Mouse (Mus musculus) C2C12 (cell line): ENCODE measurements around the gene Rpl11. TPM values are rescaled to one million over a fixed set of nuclear protein-coding genes. Genes with fewer than 3 reads are reported as not detected.
"Not testable (repeated sequence)": the region's sequence is repeated elsewhere in the genome, so short reads cannot be mapped to it uniquely, and the experiment has no call there.

Source experiments
- H3K27me3 ChIP-seq: one replicate; pipeline ENCODE4 v1.6.1; 2011; ENCODE audit not compliant: control insufficient read depth, insufficient read depth, insufficient read length
- H3K36me3 ChIP-seq: one replicate; pipeline ENCODE4 v1.6.1; 2011; ENCODE audit not compliant: control insufficient read depth, insufficient read depth
- H3K4me3 ChIP-seq: one replicate; pipeline ENCODE4 v1.5.1; 2011; ENCODE audit warnings: mild to moderate bottlenecking, control low read depth; ENCODE audit not compliant: poor library complexity, insufficient read depth, severe bottlenecking
- H3K79me2 ChIP-seq: one replicate; pipeline ENCODE4 v1.6.1; 2011; ENCODE audit not compliant: control insufficient read depth, insufficient read depth
- H3K79me3 ChIP-seq: one replicate; pipeline ENCODE4 v1.6.1; 2011; ENCODE audit warnings: low read depth, control low read depth
- H3ac ChIP-seq: one replicate; pipeline ENCODE3; 2011; ENCODE audit warnings: low read depth; ENCODE audit not compliant: control insufficient read depth, insufficient read length
- CEBPB ChIP-seq: IDR thresholded peaks from one replicate; pipeline ENCODE4 v1.6.1; 2011; ENCODE audit warnings: low read depth, mild to moderate bottlenecking, control low read depth, moderate library complexity
- CTCF ChIP-seq: IDR thresholded peaks from one replicate; pipeline ENCODE4 v1.5.1; 2011; ENCODE audit not compliant: control insufficient read depth, insufficient read depth, insufficient read length
- FOSL1 ChIP-seq: IDR thresholded peaks from one replicate; pipeline ENCODE4 v1.8.0; 2011; ENCODE audit warnings: mild to moderate bottlenecking, low read length; ENCODE audit not compliant: poor library complexity, insufficient read depth, severe bottlenecking
- MAX ChIP-seq: IDR thresholded peaks from one replicate; pipeline ENCODE4 v1.6.1; 2011; ENCODE audit warnings: mild to moderate bottlenecking, control low read depth
- MYOD1 ChIP-seq: IDR thresholded peaks from one replicate; pipeline ENCODE4 v1.6.1; 2011; ENCODE audit warnings: low read depth; ENCODE audit not compliant: control insufficient read depth, insufficient read length
- MYOG ChIP-seq: IDR thresholded peaks from one replicate; pipeline ENCODE4 v1.6.1; 2011; ENCODE audit not compliant: control insufficient read depth, insufficient read length; ENCODE audit errors: extremely low read depth
- USF1 ChIP-seq: IDR thresholded peaks from one replicate; pipeline ENCODE4 v1.6.1; 2011; ENCODE audit warnings: low read depth, mild to moderate bottlenecking, control low read depth, moderate library complexity
- polyA plus RNA-seq: library from polyadenylated mRNA; unstranded; fragments of >200 nt; fragmentation: generic; extraction: Trizol; gene quantifications from one replicate; pipeline ENCODE4 v1.2.1, GENCODE M21; 2012; ENCODE audit warnings: missing spikeins

The Rpl11 gene
- polyA plus RNA-seq, 1 experiment = 2,415 TPM

DNA sequence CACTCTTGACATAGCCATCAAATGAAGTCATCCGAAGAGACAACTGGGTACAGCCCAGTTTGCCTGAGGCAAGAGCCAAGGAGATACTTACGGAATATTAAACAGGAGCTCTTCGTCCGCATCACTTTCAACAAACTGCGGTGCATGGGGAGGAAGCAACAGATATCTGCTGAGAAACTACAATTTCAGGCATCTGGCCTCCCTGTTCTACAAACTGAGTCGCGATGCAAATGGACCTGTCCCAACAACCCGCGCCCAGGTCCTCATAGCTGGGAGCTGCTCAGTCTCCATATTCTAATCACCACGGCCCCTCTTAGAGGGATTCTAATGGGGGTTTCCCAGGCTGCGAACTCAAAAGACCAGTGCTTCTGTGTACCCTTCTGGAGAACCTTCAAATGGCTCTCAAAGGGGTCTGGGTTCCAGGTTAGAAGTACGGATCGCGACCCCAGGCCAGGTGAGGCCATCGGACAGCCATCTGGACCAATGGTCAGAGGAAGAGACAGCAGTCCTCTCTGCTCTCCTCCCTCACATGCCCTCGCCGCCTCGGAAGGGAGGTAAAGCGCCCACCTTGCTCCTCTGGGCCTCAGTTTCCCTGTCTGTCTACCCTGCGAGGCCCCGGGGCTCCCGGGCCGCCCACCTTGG lies 66.8 kb downstream of the Rpl11 start:
- Histone ChIP-seq H3K4me3 (peak overlapping the region; percentile 76), H3ac (peak overlapping the region; percentile 94), H3K36me3 (peaks cover 21% of the 10 kb centered on the region), H3K79me2 (peaks cover 20% of the 10 kb centered on the region), H3K79me3 (peaks cover 13% of the 10 kb centered on the region), H3K27me3 (no peaks in the 10 kb centered on the region)
- TF ChIP-seq CTCF (no peak), MAX (no peak), CEBPB (no peak), MYOG (no peak), FOSL1 (no peak), MYOD1 (no peak), USF1 (no peak)

DNA sequence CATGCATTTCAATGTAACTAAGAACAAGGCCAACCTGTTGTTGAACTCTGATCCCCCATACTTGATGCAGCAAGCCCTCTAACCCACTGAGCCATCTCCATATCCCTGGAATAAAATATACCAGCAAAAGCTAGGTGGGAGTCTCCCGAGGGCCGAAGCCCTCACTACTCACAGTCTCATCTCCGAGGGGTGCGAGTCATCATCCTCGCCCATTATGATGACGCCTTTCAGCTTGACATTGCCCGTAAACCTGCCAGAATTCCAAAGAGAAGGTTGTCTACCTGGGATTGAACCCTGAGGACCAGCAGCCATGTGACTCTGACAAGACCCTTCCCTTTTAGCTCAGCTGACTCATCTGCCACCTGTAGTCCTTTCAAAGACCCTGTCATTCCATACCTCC lies 67.5 kb downstream of the Rpl11 start:
- peaks cover 21% of the 10 kb centered on the region for H3K36me3 ChIP-seq
- H3K27me3 ChIP-seq = no peaks in the 10 kb centered on the region
- H3ac ChIP-seq = no peak overlapping the region
- H3K79me3 ChIP-seq = peaks cover 13% of the 10 kb centered on the region
- TF ChIP-seq MAX (no peak), CTCF (no peak), FOSL1 (no peak), CEBPB (no peak), MYOG (no peak), USF1 (no peak), MYOD1 (no peak)
- peak overlapping the region; percentile 76 for H3K4me3 ChIP-seq
- peaks cover 20% of the 10 kb centered on the region for H3K79me2 ChIP-seq

DNA sequence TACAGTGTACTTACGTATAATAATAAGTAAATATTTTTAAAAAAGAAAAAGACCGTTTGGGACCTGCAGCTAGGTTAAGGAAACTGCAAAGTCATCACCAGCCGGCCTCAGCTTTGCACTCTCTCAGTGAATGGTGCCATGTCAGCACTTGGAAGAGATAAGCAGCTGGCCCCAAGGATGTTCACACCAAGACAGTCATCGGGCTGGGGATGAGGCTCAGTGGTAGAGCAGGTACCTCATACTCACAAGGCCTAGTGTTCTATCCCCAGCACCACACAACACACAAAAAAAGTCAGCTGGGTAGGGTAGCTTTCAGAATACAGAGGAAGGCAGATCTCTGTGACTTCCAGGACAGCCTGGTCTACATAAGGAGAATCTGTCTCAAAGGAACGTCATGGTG lies 68.0 kb downstream of the Rpl11 start:
- H3K79me2 ChIP-seq = peaks cover 20% of the 10 kb centered on the region
- TF ChIP-seq FOSL1 (no peak), MYOG (no peak), USF1 (no peak), CTCF (no peak), CEBPB (no peak), MYOD1 (no peak), MAX (no peak)
- H3K79me3 ChIP-seq = peaks cover 13% of the 10 kb centered on the region
- no peak overlapping the region for H3ac ChIP-seq
- H3K27me3 ChIP-seq = no peaks in the 10 kb centered on the region
- H3K4me3 ChIP-seq = no peak overlapping the region
- peaks cover 21% of the 10 kb centered on the region for H3K36me3 ChIP-seq

DNA sequence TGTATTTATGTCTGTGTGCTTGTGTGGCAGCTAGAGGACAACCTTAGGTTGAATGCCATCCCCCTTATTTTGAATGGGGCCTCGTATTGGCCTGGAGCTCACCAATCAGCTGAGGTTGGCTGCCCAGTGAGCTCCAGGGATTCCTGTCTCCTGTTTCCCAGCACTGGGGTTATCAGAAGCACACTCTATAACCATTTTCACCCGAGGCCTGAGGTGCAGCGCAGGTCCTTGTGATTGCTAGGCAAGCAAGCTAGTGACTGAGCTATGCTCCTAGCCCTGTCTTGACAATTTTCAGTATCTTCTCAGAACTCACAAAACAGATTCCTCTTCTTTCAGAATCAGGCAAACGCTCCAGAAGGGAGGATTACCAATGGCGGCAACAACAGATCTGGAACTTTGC lies 68.7 kb downstream of the Rpl11 start:
- H3K36me3 ChIP-seq = peaks cover 21% of the 10 kb centered on the region
- peaks cover 13% of the 10 kb centered on the region for H3K79me3 ChIP-seq
- no peak overlapping the region for H3K4me3 ChIP-seq
- TF ChIP-seq FOSL1 (no peak), MAX (no peak), MYOD1 (no peak), CEBPB (no peak), USF1 (no peak), CTCF (no peak), MYOG (no peak)
- H3ac ChIP-seq = no peak overlapping the region
- H3K79me2 ChIP-seq = peaks cover 20% of the 10 kb centered on the region
- no peaks in the 10 kb centered on the region for H3K27me3 ChIP-seq

DNA sequence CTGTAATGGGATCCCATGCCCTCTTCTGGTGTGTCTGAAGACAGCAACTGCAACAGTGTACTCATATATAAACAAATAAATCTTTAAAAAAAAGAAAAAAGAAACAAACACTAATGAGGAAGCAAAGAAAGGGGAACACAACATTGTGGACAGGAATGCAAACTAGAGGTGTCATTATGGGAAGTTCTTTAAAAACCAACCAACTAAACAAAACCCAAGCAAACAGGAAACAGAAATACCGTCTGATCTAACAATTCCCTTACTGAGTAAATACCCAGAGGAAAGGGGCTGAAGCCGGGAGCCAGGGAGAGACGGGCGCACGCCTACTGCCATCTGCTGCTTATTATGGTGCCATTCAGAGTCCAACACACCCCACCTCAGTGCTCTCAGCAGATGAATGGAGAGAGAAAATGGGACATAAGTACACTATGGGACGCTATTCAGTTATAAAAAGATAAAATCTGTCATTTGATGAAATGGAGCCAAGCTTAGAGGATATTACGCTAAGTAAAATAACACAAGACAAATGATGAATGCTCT lies 71.6 kb downstream of the Rpl11 start:
- Histone ChIP-seq H3K4me3 (no peak overlapping the region), H3K36me3 (peaks cover 33% of the 10 kb centered on the region), H3K27me3 (no peaks in the 10 kb centered on the region), H3K79me3 (peaks cover 11% of the 10 kb centered on the region), H3ac (no peak overlapping the region), H3K79me2 (peaks cover 16% of the 10 kb centered on the region)
- TF ChIP-seq MAX (no peak), FOSL1 (no peak), CEBPB (no peak)

DNA sequence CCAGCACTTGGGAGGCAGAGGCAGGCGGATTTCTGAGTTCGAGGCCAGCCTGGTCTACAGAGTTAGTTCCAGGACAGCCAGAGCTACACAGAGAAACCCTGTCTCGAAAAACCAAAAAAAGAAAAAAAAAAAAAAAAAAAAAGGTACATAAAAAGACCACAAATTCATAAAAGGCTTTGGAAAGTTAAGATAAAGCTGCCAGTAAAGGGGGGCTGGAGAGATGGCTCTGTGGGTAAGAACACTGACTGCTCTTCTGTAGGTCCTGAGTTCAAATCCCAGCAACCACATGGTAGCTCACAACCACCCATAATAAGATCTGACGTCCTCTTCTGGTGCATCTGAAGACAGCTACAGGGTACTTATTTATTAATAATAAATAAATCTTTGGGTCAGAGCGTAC lies 73.0 kb downstream of the Rpl11 start:
- not testable (repeated sequence) for H3K4me3 ChIP-seq, H3K79me2 ChIP-seq, H3K27me3 ChIP-seq, H3K79me3 ChIP-seq, H3ac ChIP-seq
- peaks cover 44% of the 10 kb centered on the region for H3K36me3 ChIP-seq

Other genes starting within 250 kb of the Rpl11 start
- 37.2 TPM for gene Srsf10, start 197.7 kb downstream of the Rpl11 start, polyA plus RNA-seq
- gene Pnrc2, start 179.6 kb downstream of the Rpl11 start, polyA plus RNA-seq = 21.7 TPM
- not detected for gene Cnr2, start 158.0 kb downstream of the Rpl11 start, polyA plus RNA-seq
- gene Fuca1, start 132.7 kb downstream of the Rpl11 start, polyA plus RNA-seq = 26.8 TPM
- gene Hmgcl, start 107.0 kb downstream of the Rpl11 start, polyA plus RNA-seq = 24.3 TPM
- 50.7 TPM for gene Gale, start 89.7 kb downstream of the Rpl11 start, polyA plus RNA-seq
- 70.1 TPM for gene Lypla2, start 80.8 kb downstream of the Rpl11 start, polyA plus RNA-seq
- 45.1 TPM for gene Pithd1, start 66.2 kb downstream of the Rpl11 start, polyA plus RNA-seq
- 18.4 TPM for gene Eloa, start 31.7 kb downstream of the Rpl11 start, polyA plus RNA-seq
- 780 TPM for gene Id3, start 90.1 kb upstream of the Rpl11 start, polyA plus RNA-seq
- gene E2f2, start 119.0 kb upstream of the Rpl11 start, polyA plus RNA-seq = 11.5 TPM
- 3.8 TPM for gene Asap3, start 152.9 kb upstream of the Rpl11 start, polyA plus RNA-seq
- gene Tcea3, start 194.3 kb upstream of the Rpl11 start, polyA plus RNA-seq = 2.8 TPM
- gene Zfp46, start 231.3 kb upstream of the Rpl11 start, polyA plus RNA-seq = 5.2 TPM